Mouse (Mus musculus): ENCODE measurements around the gene Prkd2. TPM values are rescaled to one million over a fixed set of nuclear protein-coding genes. Genes with fewer than 3 reads are reported as not detected.

The Prkd2 gene
- polyA plus RNA-seq, 1 experiment from 2014 or later = 6.6 TPM

GRCm38 (mm10) chr7:16871600-16871999 is 28.9 kb downstream of the Prkd2 start:
- peaks cover 23% of the 10 kb centered on the region for H3K4me1 ChIP-seq (replicated peaks; ENCODE audit: control insufficient read depth, insufficient read depth, low read length)
- no peaks in the 10 kb centered on the region for H3K27me3 ChIP-seq (replicated peaks; ENCODE audit: control insufficient read depth, insufficient read depth, low read length)
- H3K4me3 ChIP-seq (replicated peaks; ENCODE audit: low read length) = no peak overlapping the region
- H3K27ac ChIP-seq (ENCODE audit: low read length) = no peak overlapping the region
- H3K36me3 ChIP-seq (ENCODE audit: control insufficient read depth, insufficient read depth) = no peaks in the 10 kb centered on the region
- 83% methylated on average over 10 of the region's 10 CpGs for WGBS
- no peak for ATAC-seq
- H3K9me3 ChIP-seq (ENCODE audit: control insufficient read depth, low read length) = no peaks in the 10 kb centered on the region
- H3K9ac ChIP-seq (replicated peaks; ENCODE audit: low read depth, low read length) = no peak overlapping the region
- H3K4me2 ChIP-seq (ENCODE audit: low read length) = no peak overlapping the region

DNA sequence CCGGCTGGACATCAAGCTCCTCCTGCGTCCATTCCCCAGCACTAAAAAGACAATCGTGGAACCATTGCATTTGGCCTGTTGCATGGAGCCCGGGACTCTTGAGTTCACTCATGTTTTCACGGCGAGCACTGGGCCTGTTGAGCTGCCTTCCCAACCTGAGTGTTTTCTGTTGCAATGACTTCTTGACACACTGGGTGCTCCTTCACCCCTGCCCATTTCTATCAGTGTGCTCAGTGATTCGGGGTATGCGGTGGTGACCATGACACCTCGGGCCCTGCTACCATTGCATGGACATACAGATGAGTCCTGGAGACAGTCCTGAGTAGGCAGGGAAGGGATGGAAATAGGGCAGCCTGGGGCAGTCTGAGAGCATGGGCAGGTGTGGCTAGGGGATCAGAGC is 29.8 kb downstream of the Prkd2 start:
- Histone ChIP-seq H3K9ac (replicated peaks; ENCODE audit: low read depth, low read length) (no peak overlapping the region), H3K4me3 (replicated peaks; ENCODE audit: low read length) (no peak overlapping the region), H3K36me3 (ENCODE audit: control insufficient read depth, insufficient read depth) (no peaks in the 10 kb centered on the region), H3K4me2 (ENCODE audit: low read length) (no peak overlapping the region), H3K9me3 (ENCODE audit: control insufficient read depth, low read length) (no peaks in the 10 kb centered on the region), H3K27ac (ENCODE audit: low read length) (no peak overlapping the region), H3K4me1 (replicated peaks; ENCODE audit: control insufficient read depth, insufficient read depth, low read length) (peaks cover 30% of the 10 kb centered on the region), H3K27me3 (replicated peaks; ENCODE audit: control insufficient read depth, insufficient read depth, low read length) (no peaks in the 10 kb centered on the region)
- ATAC-seq = no peak
- 92% methylated on average over 9 of the region's 9 CpGs for WGBS

DNA sequence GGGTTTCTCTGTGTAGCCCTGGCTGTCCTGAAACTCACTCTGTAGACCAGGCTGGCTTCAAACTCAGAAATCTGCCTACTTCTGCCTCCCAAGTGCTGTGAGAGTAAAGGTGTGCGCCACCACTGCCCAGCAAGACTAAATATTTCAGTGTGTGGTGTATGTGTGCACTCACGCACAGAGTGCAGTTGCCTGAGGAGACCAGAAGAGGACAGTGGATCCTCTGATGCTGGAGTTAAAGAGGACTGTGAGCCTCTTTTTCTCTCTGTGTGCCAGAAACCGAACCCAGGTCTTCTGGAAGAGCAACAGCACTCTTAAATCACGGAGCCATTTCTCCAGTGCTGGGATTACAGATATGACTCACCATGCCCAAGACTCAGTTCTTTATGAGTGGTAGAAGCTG is 30.7 kb downstream of the Prkd2 start:
- no peak overlapping the region for H3K9ac ChIP-seq (replicated peaks; ENCODE audit: low read depth, low read length)
- H3K36me3 ChIP-seq (ENCODE audit: control insufficient read depth, insufficient read depth) = no peaks in the 10 kb centered on the region
- no peak overlapping the region; the same call in 1 of the 2 replicates for H3K4me2 ChIP-seq (ENCODE audit: low read length)
- 92% methylated on average over 4 of the region's 4 CpGs for WGBS
- no peak overlapping the region for H3K27ac ChIP-seq (ENCODE audit: low read length)
- H3K27me3 ChIP-seq (replicated peaks; ENCODE audit: control insufficient read depth, insufficient read depth, low read length) = no peaks in the 10 kb centered on the region
- no peak for ATAC-seq
- no peak overlapping the region for H3K4me3 ChIP-seq (replicated peaks; ENCODE audit: low read length)
- no peaks in the 10 kb centered on the region for H3K9me3 ChIP-seq (ENCODE audit: control insufficient read depth, low read length)
- H3K4me1 ChIP-seq (replicated peaks; ENCODE audit: control insufficient read depth, insufficient read depth, low read length) = peaks cover 30% of the 10 kb centered on the region

DNA sequence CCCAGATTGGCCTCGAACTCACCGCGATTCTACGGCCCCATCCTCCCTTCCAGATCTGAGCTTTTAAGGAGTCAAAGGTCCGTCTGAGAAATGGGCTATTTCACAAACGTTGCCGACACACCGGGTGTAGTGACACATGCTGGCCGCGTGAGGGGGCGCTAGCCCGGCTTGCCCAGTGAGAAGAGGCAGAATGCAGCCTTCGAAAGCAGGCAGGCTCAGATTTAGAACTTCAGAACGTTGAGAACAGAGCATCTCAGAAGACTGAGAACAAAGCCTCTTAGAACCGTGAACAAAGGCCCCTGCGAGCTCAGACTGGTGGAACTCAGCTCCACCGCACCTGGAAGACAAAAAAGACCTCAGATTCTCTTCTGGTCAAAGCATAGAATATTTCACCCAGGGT is 31.5 kb downstream of the Prkd2 start:
- peak overlapping the region; percentile 90 for H3K27ac ChIP-seq (ENCODE audit: low read length)
- no peaks in the 10 kb centered on the region for H3K9me3 ChIP-seq (ENCODE audit: control insufficient read depth, low read length)
- H3K4me2 ChIP-seq (ENCODE audit: low read length) = peak overlapping the region; percentile 55
- peak overlapping the region; percentile 44 for H3K4me3 ChIP-seq (replicated peaks; ENCODE audit: low read length)
- no peaks in the 10 kb centered on the region for H3K27me3 ChIP-seq (replicated peaks; ENCODE audit: control insufficient read depth, insufficient read depth, low read length)
- no peaks in the 10 kb centered on the region for H3K36me3 ChIP-seq (ENCODE audit: control insufficient read depth, insufficient read depth)
- ATAC-seq = no peak
- H3K9ac ChIP-seq (replicated peaks; ENCODE audit: low read depth, low read length) = peak overlapping the region; percentile 33
- H3K4me1 ChIP-seq (replicated peaks; ENCODE audit: control insufficient read depth, insufficient read depth, low read length) = peaks cover 30% of the 10 kb centered on the region
- 4% methylated on average over 17 of the region's 17 CpGs for WGBS

GRCm38 (mm10) chr7:16874756-16875309 is 32.1 kb downstream of the Prkd2 start:
- no peaks in the 10 kb centered on the region for H3K36me3 ChIP-seq (ENCODE audit: control insufficient read depth, insufficient read depth)
- H3K4me1 ChIP-seq (replicated peaks; ENCODE audit: control insufficient read depth, insufficient read depth, low read length) = peaks cover 28% of the 10 kb centered on the region
- H3K27ac ChIP-seq (ENCODE audit: low read length) = peak overlapping the region; percentile 90
- H3K27me3 ChIP-seq (replicated peaks; ENCODE audit: control insufficient read depth, insufficient read depth, low read length) = no peaks in the 10 kb centered on the region
- WGBS = under 1% methylated on average over 33 of the region's 33 CpGs
- H3K4me2 ChIP-seq (ENCODE audit: low read length) = peak overlapping the region; percentile 88
- no peaks in the 10 kb centered on the region for H3K9me3 ChIP-seq (ENCODE audit: control insufficient read depth, low read length)
- H3K4me3 ChIP-seq (replicated peaks; ENCODE audit: low read length) = peak overlapping the region; percentile 86
- H3K9ac ChIP-seq (replicated peaks; ENCODE audit: low read depth, low read length) = peak overlapping the region; percentile 86
- peak; percentile 95 for ATAC-seq

DNA sequence AGATGAGACGGTGACA is 32.4 kb downstream of the Prkd2 start, which contains the start of gene Dact3:
Gene Dact3, plus strand, starts transcription at position 8 of the 16 bp plus-strand sequence.
- Histone ChIP-seq H3K4me3 (replicated peaks; ENCODE audit: low read length) (peak within 1 kb of the TSS; percentile 86), H3K4me1 (replicated peaks; ENCODE audit: control insufficient read depth, insufficient read depth, low read length) (peaks cover 27% of the 10 kb centered on the region), H3K27me3 (replicated peaks; ENCODE audit: control insufficient read depth, insufficient read depth, low read length) (no peaks in the 10 kb centered on the region), H3K9me3 (ENCODE audit: control insufficient read depth, low read length) (no peaks in the 10 kb centered on the region), H3K27ac (ENCODE audit: low read length) (peak within 1 kb of the TSS; percentile 90), H3K4me2 (ENCODE audit: low read length) (peak within 1 kb of the TSS; percentile 88), H3K36me3 (ENCODE audit: control insufficient read depth, insufficient read depth) (no peaks in the 10 kb centered on the region), H3K9ac (replicated peaks; ENCODE audit: low read depth, low read length) (peak within 1 kb of the TSS; percentile 86)
- WGBS = 0% methylated on average over 1 of the region's 1 CpGs
- no peak for ATAC-seq

- Histone ChIP-seq H3K9me3 (ENCODE audit: control insufficient read depth, low read length) (no peaks in the 10 kb centered on the region), H3K27me3 (replicated peaks; ENCODE audit: control insufficient read depth, insufficient read depth, low read length) (no peaks in the 10 kb centered on the region), H3K4me2 (ENCODE audit: low read length) (peak overlapping the region; percentile 88), H3K36me3 (ENCODE audit: control insufficient read depth, insufficient read depth) (no peaks in the 10 kb centered on the region), H3K4me3 (replicated peaks; ENCODE audit: low read length) (peak overlapping the region; percentile 86), H3K4me1 (replicated peaks; ENCODE audit: control insufficient read depth, insufficient read depth, low read length) (peaks cover 29% of the 10 kb centered on the region), H3K27ac (ENCODE audit: low read length) (peak overlapping the region; percentile 78), H3K9ac (replicated peaks; ENCODE audit: low read depth, low read length) (peak overlapping the region; percentile 86)
- peak; percentile 49 for ATAC-seq
- WGBS = under 1% methylated on average over 36 of the region's 42 CpGs
Measured at GRCm38 (mm10) chr7:16875326-16875725, 32.6 kb downstream of the Prkd2 start.

- Histone ChIP-seq H3K36me3 (ENCODE audit: control insufficient read depth, insufficient read depth) (no peaks in the 10 kb centered on the region), H3K4me1 (replicated peaks; ENCODE audit: control insufficient read depth, insufficient read depth, low read length) (peaks cover 30% of the 10 kb centered on the region), H3K27me3 (replicated peaks; ENCODE audit: control insufficient read depth, insufficient read depth, low read length) (no peaks in the 10 kb centered on the region), H3K9ac (replicated peaks; ENCODE audit: low read depth, low read length) (peak overlapping the region; percentile 86), H3K4me3 (replicated peaks; ENCODE audit: low read length) (peak overlapping the region; percentile 86), H3K4me2 (ENCODE audit: low read length) (peak overlapping the region; percentile 88), H3K9me3 (ENCODE audit: control insufficient read depth, low read length) (no peaks in the 10 kb centered on the region), H3K27ac (ENCODE audit: low read length) (no peak overlapping the region)
- 11% methylated on average over 11 of the region's 11 CpGs for WGBS
- ATAC-seq = no peak
Measured at GRCm38 (mm10) chr7:16876006-16876405, 33.3 kb downstream of the Prkd2 start.

- H3K36me3 ChIP-seq (ENCODE audit: control insufficient read depth, insufficient read depth) = no peaks in the 10 kb centered on the region
- peak overlapping the region; percentile 88 for H3K4me2 ChIP-seq (ENCODE audit: low read length)
- no peak for ATAC-seq
- no peak overlapping the region for H3K27ac ChIP-seq (ENCODE audit: low read length)
- no peaks in the 10 kb centered on the region for H3K27me3 ChIP-seq (replicated peaks; ENCODE audit: control insufficient read depth, insufficient read depth, low read length)
- WGBS = 10% methylated on average over 13 of the region's 13 CpGs
- peaks cover 30% of the 10 kb centered on the region for H3K4me1 ChIP-seq (replicated peaks; ENCODE audit: control insufficient read depth, insufficient read depth, low read length)
- H3K4me3 ChIP-seq (replicated peaks; ENCODE audit: low read length) = peak overlapping the region; percentile 86
- H3K9ac ChIP-seq (replicated peaks; ENCODE audit: low read depth, low read length) = peak overlapping the region; percentile 35
- no peaks in the 10 kb centered on the region for H3K9me3 ChIP-seq (ENCODE audit: control insufficient read depth, low read length)
Measured at GRCm38 (mm10) chr7:16876608-16877007, 33.9 kb downstream of the Prkd2 start.

DNA sequence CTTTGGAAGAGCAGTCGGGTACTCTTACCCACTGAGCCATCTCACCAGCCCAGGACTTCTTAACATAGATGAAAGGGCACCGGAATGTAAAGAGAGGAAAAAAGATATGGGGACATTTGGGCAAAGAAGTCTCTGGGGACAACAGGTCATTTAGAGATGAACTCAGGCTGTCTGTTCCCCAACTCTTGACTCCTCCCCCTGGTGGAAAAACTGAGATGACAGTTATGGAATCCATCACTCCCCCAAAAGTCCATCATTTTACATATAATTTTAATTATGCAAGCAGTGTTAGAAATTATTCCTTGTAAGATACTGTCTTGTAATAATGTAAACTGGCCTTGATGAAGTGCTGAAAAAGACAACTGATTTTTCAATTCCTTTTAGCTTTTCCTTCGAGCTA is 35.0 kb downstream of the Prkd2 start:
- H3K36me3 ChIP-seq (ENCODE audit: control insufficient read depth, insufficient read depth) = no peaks in the 10 kb centered on the region
- H3K4me2 ChIP-seq (ENCODE audit: low read length) = no peak overlapping the region
- H3K27me3 ChIP-seq (replicated peaks; ENCODE audit: control insufficient read depth, insufficient read depth, low read length) = no peaks in the 10 kb centered on the region
- ATAC-seq = no peak
- no peaks in the 10 kb centered on the region for H3K9me3 ChIP-seq (ENCODE audit: control insufficient read depth, low read length)
- H3K27ac ChIP-seq (ENCODE audit: low read length) = no peak overlapping the region
- H3K4me3 ChIP-seq (replicated peaks; ENCODE audit: low read length) = no peak overlapping the region
- WGBS = 88% methylated on average over 3 of the region's 3 CpGs
- H3K4me1 ChIP-seq (replicated peaks; ENCODE audit: control insufficient read depth, insufficient read depth, low read length) = peaks cover 27% of the 10 kb centered on the region
- H3K9ac ChIP-seq (replicated peaks; ENCODE audit: low read depth, low read length) = no peak overlapping the region

All from forebrain, embryonic 16.5 days (tissue).